Comparison of ENCODE assay signal across 17 mouse cellular contexts in the genomic region with DNA sequence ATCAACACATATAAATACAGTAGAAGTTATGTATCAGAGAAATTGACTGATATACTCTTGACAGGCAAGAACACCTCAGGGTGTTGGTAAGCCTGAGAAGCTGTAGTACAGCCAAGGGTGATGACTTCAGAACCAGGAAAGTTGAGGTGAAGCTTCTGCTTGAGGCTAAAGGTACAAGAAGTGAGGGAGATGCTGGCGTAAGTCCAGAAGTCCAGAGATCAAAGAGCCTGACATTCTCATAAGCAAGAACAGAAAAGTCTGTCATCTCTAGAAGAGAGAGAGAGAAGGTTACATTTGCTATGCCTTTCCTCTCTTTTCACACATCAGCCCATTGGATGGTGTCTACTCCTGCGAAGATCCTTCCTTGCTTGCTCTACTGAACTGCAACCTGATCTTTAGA. TPM values are rescaled to one million over a fixed set of nuclear protein-coding genes. Genes with fewer than 3 reads are reported as not detected.
"Had no signal": no experiment of that assay in that cellular context is flagged by ENCODE, and none has a peak within 500 bp of the region (broad histone marks: within the 10 kb centered on the region; RNA-seq: fewer than 3 reads in every experiment).

No protein-coding gene starts in this region.

RNA-seq across cellular contexts. Expression of a gene that starts 6.8 kb away (rescaled TPM):
- polyA plus RNA-seq: cerebellum, adult 2 months; cortical plate, adult 2 months; embryonic facial prominence, embryonic 10.5 days; embryonic facial prominence, embryonic 11.5 days; embryonic facial prominence, embryonic 13.5 days; embryonic facial prominence, embryonic 15.5 days; erythroblast, embryonic 14.5 days; forebrain, embryonic 10.5 days; forebrain, embryonic 11.5 days; forebrain, embryonic 12.5 days; forebrain, embryonic 13.5 days; forebrain, embryonic 14.5 days; forebrain, embryonic 15.5 days; forebrain, embryonic 16.5 days; forebrain, postnatal 0 days; frontal cortex, adult 2 months; heart, adult 2 months had no signal
